Mouse (Mus musculus) cerebellum, adult 2 months (tissue): ENCODE results near the gene Gpr107.

Experiments
- CTCF ChIP-seq: fragments of 200-500 bp; IDR thresholded peaks from 2 replicates; pipeline ENCODE4 v1.5.1; 2011; ENCODE audit warnings: low read depth, mild to moderate bottlenecking, control low read depth, low read length, moderate library complexity, borderline replicate concordance; ENCODE audit not compliant: insufficient read depth
- POLR2A ChIP-seq: fragments of 200-500 bp; IDR thresholded peaks from 2 replicates; pipeline ENCODE4 v1.6.1; 2011; ENCODE audit warnings: low read length, control low read depth, borderline replicate concordance; ENCODE audit not compliant: insufficient read depth

DNA sequence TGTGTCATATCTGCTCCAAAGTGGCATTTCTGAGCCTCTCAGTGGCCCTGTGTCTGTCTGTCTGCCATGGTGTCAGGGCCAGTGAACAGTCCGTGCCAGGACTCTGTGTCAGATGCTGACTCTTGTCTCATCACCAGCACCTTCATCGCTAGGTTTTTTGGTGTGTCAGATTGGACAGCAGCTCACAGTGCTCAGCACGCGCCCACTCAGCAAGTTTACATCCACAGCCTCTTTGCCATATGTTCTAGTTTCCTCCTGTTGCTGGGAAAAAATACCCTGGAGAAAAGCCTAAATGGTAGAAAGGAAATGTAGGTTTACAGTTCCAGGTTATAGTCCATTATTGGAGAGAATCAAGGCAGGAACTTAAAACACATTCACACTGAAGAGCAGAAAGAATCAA, 46.5 kb downstream of the Gpr107 start:
- TF ChIP-seq POLR2A (no peak), CTCF (no peak)
